Mouse (Mus musculus): ENCODE data around the gene Slc24a4. TPM values are rescaled to one million over a fixed set of nuclear protein-coding genes. Genes with fewer than 3 reads are reported as not detected.

The Slc24a4 gene
- total RNA-seq, 2 experiments from 2014 or later, result not detected

DNA sequence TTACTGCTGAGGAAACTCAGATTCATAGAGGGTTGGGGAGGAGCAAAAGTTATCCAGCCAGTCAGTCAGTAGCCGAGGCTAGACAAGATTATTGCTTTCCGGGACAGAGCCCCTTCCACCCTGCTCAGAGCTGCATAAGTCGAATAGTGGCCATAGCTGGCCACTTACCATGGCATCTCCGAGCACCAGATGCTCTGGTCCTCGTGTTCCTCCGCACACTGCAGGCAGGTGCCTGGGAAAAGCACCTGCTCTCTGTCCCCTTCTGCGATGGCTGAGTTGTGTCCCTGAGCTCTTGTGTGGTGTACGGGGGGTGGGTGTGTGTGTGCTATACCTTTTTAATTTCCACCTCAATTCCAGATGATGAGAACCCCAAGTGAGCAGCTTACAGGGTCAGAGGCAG, 167.1 kb downstream of the Slc24a4 start:
- H3K4me3 ChIP-seq, result no peak overlapping the region
- intact Hi-C loops (cut with DNase I), result no loop called here
- no peak for TF ChIP-seq CTCF (IDR thresholded peaks at IDR 0.05)
- peak overlapping the region; percentile 35; the same call in 1 of the 2 replicates for H3K27ac ChIP-seq
- DNase-seq, result no peak

DNA sequence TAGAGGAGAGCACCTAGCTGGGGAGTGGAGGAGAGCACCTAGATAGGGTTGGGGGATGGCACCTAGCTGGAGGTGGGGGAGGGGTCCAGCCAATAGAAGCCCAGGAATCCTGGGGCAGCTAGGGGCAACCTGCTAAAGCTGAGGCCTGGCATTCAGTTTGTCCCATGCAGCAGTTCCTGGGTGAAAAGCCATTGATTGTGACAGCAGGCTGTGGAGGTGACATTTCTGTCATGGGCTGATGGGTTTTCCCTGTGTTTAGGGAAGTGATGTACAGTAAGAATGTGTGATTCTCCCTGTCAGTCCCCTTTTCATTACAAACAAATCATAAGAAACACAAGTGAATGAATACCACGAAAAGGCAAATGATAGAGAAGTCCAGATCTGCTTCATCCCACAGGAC, 167.8 kb downstream of the Slc24a4 start:
- intact Hi-C loops (cut with DNase I), result no loop called here
- DNase-seq, result no peak
- H3K27ac ChIP-seq, result no peak overlapping the region

DNA sequence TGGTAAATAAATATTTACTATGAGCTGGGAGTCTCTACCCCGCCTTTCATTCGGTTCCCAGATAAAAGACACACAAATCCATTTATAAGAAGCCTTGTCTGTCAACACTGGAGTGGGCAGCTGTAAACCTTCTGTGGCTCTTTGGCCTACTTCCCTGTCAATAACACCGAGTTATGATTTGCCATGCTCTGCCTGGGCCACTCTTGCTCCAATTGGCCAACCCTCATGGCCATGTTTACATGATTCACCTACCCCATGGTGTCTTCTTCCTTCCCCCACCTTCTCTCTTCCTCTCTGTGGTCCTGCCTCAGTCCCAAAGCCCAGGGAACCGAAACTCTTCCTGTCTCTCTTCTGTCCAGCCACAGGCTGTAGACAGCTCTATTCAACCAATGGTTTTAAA, 168.4 kb downstream of the Slc24a4 start:
- TF ChIP-seq CTCF (IDR thresholded peaks at IDR 0.05), result no peak
- Histone ChIP-seq H3K4me3 (no peak overlapping the region), H3K27ac (no peak overlapping the region)
- no peak for DNase-seq
- intact Hi-C loops (cut with DNase I), result no loop called here

More for the DNA sequence above, 167.8 kb downstream of the Slc24a4 start:
- TF ChIP-seq CTCF (IDR thresholded peaks at IDR 0.05), result no peak
- H3K4me3 ChIP-seq, result no peak overlapping the region

DNA sequence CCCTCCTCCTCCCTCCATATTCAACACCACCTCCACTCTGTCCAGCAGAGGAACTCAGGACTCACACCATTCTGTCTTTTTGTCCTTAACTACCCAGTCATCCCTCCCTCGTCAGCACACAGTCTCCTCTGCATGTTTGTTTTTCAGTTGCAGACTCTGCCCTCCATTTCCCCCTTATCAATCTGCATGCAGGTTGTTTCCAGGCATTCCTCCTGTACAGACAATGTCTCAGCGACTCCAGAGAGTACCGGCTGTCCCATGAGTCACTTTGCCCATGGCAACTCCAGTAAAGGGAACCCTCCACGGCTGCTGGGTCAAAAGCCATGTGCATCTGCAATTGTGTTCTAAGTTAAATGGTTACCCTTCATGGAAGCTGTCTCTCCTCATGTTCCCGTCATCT, 170.7 kb downstream of the Slc24a4 start:
- H3K27ac ChIP-seq, result no peak overlapping the region
- no peak for DNase-seq
- intact Hi-C loops (cut with DNase I), result no loop called here
- TF ChIP-seq CTCF (IDR thresholded peaks at IDR 0.05), result no peak
- no peak overlapping the region for H3K4me3 ChIP-seq

DNA sequence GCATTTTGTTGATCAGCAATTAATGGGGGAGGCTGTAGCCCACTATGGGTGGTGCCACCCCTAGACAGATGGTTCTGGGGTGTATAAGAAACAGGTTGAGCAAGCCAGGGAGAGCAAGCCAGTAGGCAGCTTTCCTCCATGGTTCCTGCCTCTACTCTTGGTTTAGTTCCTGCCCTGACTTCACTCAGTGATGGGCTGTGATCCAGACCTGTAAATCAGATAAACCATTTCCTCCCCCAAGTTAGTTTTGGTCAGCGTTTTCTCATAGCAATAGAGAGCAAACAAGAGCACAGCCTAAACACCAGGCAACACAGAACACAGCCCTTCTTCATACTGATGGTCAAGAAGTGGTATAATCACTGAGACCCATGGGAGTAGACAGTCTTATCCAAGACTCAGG, 173.1 kb downstream of the Slc24a4 start:
- TF ChIP-seq CTCF (IDR thresholded peaks at IDR 0.05), result no peak
- DNase-seq, result no peak
- Histone ChIP-seq H3K4me3 (no peak overlapping the region), H3K27ac (peak overlapping the region; percentile 73)
- intact Hi-C loops (cut with DNase I), result no loop called here

DNA sequence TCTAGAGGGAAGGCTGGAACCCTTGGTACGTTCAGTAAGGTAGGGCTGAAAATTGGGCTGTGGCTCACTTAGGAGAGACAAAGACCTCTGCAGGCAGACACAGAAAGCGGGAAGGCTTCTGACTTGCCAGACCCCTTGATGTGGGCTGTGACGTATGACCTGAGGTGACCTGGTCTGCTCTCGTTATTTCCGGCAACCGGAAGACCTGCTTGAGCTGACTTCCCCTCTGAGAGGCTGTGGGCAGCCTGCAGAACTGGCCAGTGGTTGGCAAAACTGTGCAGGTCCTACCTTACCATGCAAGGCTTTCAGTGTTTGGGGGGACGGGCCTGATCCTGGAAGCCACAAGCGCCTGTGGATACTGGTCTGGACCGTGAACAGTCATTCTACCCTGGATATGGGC, 173.8 kb downstream of the Slc24a4 start:
- peak overlapping the region; percentile 73 for H3K27ac ChIP-seq
- DNase-seq, result no peak
- intact Hi-C loops (cut with DNase I), result no loop called here
- no peak for TF ChIP-seq CTCF (IDR thresholded peaks at IDR 0.05)
- peak overlapping the region; percentile 28 for H3K4me3 ChIP-seq

DNA sequence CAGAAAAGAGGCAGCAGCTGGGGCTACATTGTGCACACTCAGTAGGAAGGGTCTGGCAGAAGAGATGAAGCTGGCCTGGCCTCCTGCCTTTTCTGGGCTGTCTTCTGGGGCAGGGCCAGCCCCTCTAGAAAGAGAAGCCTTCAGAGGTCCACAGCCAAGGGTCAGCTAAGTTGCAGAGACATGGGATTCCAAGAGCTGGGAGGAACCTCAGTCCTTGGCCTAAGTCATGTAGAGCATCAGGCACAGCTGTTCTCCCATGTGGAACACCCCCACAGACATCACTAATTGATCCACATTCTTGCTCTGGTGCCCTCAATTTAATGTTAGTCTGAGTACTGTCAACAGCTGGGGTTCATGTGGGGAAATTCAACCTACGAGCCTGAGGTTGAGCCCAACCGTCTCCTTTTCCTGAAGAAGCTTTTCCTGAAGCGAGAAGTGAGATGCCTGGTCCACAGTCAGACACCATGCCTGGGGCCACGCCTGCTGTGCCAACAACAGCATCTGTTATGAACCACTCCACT, 174.4 kb downstream of the Slc24a4 start:
- no peak for TF ChIP-seq CTCF (IDR thresholded peaks at IDR 0.05)
- H3K27ac ChIP-seq, result peak overlapping the region; percentile 73

DNA sequence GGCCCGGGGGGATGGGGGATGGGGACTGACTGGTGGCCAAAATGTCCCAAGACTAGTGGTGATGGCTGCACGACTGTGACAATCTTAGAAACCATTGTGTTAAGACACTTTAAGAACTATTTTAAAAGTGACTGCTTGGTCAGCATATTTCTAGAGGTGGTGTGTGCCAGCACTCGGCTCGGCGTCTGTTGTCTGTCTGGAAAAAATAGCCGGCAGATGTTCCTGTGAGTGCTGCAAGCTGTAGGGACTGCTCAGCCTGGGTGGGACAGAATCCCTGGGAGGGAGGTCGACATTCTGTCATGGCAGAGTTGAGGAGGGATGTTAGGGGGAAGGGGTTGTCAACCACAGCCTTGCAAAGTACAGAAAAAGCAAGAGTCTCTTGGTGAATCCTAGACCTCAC, 175.3 kb downstream of the Slc24a4 start:
- intact Hi-C loops (cut with DNase I), result no loop called here
- Histone ChIP-seq H3K27ac (peak overlapping the region; percentile 73), H3K4me3 (no peak overlapping the region)
- TF ChIP-seq CTCF (IDR thresholded peaks at IDR 0.05), result no peak
- peak; percentile 43 for DNase-seq

More for the DNA sequence above, 174.4 kb downstream of the Slc24a4 start:
- DNase-seq, result peak; percentile 84
- H3K4me3 ChIP-seq, result peak overlapping the region; percentile 22
- intact Hi-C loops (cut with DNase I), result no loop called here

DNA sequence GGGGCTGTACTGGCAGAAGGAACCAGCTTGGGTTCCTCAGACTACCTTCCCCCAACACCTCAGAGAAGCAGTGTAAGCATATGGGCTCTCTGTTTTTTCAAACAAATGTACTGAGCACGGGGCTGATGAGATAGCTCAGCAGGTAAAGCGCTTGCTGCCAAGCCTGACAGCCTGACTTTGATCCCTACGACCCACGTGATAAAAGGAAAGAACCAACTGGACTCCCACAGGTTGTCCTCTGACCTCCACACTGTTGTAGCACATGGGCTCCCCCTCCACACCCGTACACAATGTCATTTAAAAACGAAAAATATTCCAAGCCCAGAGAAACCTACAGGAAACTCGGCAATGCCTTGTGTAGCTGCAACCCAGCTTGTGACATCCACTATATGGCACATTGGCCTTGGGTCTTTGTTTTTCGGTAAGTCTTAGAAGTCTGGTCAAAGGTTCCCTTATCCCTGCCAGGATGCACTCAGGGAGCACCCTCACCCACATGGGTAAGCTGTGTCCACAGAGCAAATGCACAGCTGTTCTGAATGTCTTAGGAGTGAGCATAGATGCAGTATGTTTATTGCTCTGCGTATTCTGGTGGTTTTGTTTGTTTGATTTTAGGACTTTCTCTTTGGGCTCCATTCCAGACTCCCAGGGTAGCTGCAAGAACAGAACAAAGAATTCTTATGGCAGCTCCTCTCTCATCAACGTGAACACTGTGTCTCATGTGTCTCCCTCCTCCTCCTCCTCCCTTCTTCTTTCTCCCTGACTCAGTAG, 176.7 kb downstream of the Slc24a4 start:
- TF ChIP-seq CTCF (IDR thresholded peaks at IDR 0.05), result no peak
- H3K27ac ChIP-seq, result peak overlapping the region; percentile 38
- H3K4me3 ChIP-seq, result no peak overlapping the region
- DNase-seq, result no peak
- intact Hi-C loops (cut with DNase I), result no loop called here

DNA sequence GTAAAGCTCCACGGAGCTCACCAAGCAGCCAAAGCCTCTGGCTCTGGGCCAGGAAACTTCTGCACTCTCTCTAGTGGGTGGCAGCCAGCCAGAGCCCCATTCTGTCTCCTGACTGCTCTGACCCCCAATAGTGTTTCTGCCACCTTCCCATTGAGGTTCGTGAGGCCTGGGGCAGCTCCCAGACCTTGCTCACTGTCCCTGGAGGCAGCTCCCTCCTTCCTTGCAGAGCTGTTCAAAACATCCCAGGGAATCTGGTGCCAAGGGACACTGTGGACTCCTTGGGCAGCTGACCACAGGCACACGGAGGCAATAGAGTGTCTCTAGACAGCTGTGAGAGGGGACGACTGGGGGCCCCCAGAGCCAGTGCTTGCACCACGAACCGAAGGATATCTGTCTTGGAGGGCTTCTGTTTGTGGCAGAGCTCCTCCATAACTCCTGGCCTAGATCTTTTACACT, 179.5 kb downstream of the Slc24a4 start:
- TF ChIP-seq CTCF (IDR thresholded peaks at IDR 0.05), result no peak
- intact Hi-C loops (cut with DNase I), result no loop called here

DNA sequence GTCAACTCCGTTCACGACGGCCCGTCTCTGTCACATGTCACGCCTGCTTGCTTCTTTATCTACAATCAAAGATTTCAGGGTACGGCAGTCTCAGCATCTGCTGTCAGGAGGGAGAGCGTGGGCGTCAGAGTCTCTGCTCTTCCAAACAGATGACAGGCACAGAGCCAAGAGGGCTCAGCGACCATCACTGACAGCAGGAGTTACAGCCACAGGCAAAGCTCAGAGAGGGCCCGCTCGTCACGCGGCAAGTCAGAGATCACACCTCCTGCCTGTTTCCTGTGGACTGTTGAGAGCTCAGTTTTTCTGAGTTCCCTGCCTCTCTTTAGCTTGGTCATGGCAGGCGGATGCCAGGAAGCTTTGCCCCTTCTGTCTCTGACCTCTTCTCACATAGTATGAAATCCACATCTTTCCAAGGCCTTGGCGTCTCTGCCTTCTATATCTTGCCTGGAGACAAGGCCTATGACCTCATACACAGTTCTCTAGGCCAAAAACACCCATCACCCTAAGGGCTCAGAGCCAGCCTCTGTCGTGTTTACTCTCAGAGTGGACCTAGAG, 180.0 kb downstream of the Slc24a4 start:
- Histone ChIP-seq H3K4me3 (peak overlapping the region; percentile 15; the same call in 1 of the 2 replicates), H3K27ac (peak overlapping the region; percentile 44)
- TF ChIP-seq CTCF (IDR thresholded peaks at IDR 0.05), result no peak
- intact Hi-C loops (cut with DNase I), result no loop called here
- DNase-seq, result peak; percentile 33

More for the DNA sequence above, 179.5 kb downstream of the Slc24a4 start:
- DNase-seq, result peak; percentile 67
- Histone ChIP-seq H3K27ac (peak overlapping the region; percentile 44), H3K4me3 (peak overlapping the region; percentile 15; the same call in 1 of the 2 replicates)

DNA sequence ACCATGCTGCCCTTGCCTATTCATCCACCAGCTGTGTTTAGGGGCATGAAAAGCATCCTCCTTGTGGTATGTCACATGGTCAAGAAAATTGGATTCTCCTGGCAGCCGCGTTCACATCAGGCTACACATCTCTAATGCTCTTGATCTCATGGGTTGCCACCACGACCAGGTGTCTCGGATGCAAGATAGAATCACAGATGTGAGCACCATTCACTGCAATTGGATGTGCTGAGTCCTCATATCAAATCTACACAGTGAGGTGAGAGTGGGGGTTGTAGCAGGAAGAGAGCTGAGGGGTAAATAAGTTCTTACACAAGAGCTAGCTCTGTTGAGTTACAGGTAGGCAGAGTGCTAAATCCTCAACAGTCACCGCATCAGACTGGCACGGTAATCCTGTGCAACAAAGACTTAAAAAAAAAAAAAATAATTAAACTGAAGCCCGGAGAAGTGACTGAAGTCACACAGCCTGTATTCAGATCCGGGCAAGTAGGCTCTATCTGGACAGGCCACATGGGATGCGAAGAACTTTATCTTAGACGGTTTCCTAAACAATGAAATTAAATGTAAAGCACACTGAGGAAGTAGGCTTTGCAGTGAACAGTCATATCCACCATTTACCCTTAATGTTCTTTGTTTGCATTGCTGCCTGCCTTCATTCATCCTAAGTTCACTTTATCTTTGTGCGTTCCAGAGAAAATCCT, 180.7 kb downstream of the Slc24a4 start:
- DNase-seq, result no peak
- no peak overlapping the region for H3K4me3 ChIP-seq
- peak overlapping the region; percentile 44 for H3K27ac ChIP-seq
- intact Hi-C loops (cut with DNase I), result no loop called here
- no peak for TF ChIP-seq CTCF (IDR thresholded peaks at IDR 0.05)

DNA sequence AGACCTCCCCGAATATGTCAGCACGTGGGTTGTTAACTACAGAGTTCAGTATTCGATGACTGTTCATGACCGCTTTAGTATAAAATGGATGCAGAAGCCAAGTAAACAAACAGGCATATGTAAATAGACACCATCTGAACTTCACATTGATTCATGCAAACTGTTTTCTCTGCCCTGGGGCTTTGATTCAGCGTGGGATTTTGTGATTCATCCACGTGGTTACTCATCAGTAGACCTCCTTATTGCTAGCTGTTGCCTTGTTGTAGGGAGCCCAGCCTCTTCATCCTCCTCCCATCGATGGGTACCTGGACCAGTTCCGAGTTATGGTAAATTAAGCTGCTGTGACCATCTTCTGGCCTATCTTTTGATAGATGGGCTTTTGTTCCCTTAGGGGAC, 181.3 kb downstream of the Slc24a4 start:
- no peak for DNase-seq
- intact Hi-C loops (cut with DNase I), result no loop called here
- TF ChIP-seq CTCF (IDR thresholded peaks at IDR 0.05), result no peak
- Histone ChIP-seq H3K27ac (no peak overlapping the region), H3K4me3 (no peak overlapping the region)

All from gastrocnemius, adult 2 months (tissue).